Mouse (Mus musculus) liver, adult 2 months (tissue): ENCODE measurements at regions not wholly inside any gene's neighbourhood (a gene's known extent, or its start where the extent isn't known, plus 50 kb on each side); places are given as distances from the start of the nearest gene placed in this dataset.

Source experiments
- CTCF ChIP-seq: fragments of 200-500 bp; IDR thresholded peaks from 2 replicates; pipeline ENCODE4 v1.5.1; 2011; ENCODE audit warnings: low read depth, low read length, control low read depth
- POLR2A ChIP-seq: fragments of 200-500 bp; IDR thresholded peaks from 2 replicates; pipeline ENCODE4 v1.6.1; 2011; ENCODE audit warnings: low read length, control low read depth; ENCODE audit not compliant: insufficient read depth; ENCODE audit errors: extremely low read depth

GRCm38 (mm10) chr4:56506786-56507185, 233.1 kb upstream of the Gm26657 start:
- no peak for TF ChIP-seq POLR2A
- no peak for TF ChIP-seq CTCF
